Mouse (Mus musculus): ENCODE results near the gene Macf1. TPM values are rescaled to one million over a fixed set of nuclear protein-coding genes. Genes with fewer than 3 reads are reported as not detected.
"Not testable (repeated sequence)": the region's sequence is repeated elsewhere in the genome, so short reads cannot be mapped to it uniquely, and the experiment has no call there.

The Macf1 gene
- total RNA-seq, 2 experiments from 2014 or later, result 55.6 to 75.8 TPM

DNA sequence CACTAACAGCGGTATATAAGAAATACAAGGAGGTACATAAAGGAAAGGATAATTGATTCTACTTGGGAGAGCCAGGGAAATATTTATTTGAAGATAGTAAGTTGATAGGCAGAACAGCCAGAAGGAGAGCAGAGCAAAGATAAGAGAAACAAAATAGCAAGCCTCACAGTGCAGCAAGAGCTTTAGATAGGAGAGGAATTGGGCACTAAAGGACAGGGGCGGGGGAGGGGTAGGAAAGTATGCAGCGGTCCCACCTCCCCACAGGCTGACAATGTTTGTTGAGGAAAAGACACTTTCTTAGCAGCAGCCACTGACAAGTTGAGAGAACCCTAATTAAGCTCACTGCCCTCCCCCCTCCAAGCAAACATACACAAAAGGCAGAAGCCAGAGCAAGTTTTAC is 131.5 kb downstream of the Macf1 start:
- no peak for DNase-seq

DNA sequence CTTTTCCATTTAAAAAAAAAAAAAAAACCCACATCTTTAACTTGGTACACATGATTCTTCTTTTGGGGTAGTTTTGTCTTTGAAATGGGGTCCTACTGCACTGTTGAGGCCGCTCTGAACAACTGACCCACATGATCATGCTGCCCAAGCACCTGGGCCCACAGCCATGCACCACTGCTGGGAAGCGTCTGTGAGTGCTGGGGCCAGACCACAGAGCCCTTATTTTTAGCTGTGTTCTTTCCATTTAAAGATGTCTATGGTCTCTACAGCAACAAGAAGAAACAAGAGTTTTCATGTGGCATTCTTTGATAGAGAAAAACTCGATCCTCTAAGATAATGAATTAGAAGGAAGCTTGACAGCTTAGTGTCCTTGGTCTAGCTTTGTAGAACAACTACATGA is 135.8 kb downstream of the Macf1 start:
- no peak for DNase-seq

DNA sequence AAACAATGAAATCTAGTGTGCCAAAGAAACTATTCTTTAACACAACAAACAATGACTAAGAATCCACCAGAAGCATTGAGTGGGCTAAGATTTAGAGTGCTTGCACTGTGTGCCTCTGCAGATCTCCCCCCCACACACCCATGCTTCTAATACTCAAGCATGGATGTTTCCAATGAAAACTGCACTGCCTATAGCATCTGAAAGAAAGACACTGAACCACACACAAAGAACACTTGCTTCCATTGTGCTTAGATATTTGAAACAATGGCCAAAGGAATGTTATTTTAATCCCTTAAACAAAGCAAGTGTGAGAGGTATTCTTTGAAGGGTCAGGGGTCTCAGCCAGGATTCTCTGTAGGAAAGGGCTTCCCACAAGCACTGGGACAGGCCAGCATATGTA is 140.5 kb downstream of the Macf1 start:
- DNase-seq, result no peak

DNA sequence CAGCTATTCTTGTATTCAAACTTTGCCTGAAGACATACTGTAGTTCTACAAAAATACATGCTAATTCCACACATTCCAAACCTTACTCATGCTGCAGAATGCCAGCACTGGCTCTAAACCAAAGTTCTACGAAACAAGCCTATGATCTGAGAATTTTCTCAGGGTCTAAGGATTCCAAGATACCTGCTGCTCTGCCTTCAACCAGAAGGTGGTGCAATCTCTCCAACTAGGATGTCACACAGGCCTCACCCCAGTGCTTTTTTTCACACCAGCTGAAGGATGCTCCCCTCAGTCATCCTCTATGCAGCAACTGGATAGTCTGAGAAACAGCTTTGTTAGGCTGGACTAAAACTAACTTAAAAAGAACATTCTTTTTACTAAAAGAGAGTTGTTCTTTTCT is 148.9 kb downstream of the Macf1 start:
- peak; percentile 37 for DNase-seq

DNA sequence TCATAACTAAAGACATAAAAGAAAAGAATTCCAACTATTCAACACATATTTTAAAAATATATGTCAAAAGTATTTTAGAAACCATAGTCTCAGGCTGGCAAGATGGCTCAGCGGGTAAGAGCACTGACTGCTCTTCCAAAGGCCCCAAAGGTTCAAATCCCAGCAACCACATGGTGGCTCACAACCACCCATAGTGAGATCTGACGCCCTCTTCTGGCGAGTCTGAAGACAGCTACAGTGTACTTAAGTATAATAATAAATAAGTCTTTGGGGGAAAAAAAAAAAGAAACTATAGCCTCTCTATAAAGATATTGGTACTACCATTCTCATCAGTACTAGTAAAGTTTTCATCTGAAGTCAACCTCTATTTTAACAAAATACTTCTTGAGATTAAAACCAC is 152.2 kb downstream of the Macf1 start:
- no peak for DNase-seq

DNA sequence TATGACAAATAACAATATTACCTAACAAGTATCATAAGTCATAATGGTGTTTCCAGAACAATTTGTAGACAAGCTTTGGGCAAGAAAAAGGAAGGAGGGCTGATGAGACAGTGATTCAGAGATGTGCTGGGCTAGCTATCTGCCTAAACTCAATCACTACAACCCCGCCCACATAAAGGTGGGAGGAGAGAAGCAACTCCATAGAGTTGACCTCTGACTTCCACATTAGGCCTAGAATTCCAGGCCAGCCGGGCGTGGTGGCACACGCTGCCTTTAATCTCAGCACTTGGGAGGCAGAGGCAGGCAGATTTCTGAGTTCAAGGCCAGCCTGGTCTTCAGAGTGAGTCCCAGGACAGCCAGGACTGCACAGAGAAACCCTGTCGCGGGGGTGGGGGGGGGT is 153.2 kb downstream of the Macf1 start:
- no peak for DNase-seq

DNA sequence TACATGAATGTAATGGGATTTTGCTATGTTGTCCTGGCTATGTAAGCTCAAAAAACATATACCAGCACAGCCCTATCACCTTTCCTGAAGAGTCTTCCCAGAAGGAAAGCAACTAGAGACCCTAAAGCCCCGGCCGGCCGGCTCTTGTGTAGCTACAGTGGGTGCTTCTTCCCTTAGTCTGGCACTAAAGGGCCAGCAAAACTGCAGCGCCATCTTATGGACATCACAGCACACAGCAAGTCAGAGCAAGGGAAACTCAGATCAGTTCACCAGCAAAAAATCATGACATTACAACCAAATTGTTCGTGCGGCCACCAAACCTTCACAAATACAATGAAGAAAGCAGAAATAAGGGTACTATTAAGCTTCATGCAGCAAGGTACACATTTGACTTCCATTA is 154.9 kb downstream of the Macf1 start:
- DNase-seq, result no peak

DNA sequence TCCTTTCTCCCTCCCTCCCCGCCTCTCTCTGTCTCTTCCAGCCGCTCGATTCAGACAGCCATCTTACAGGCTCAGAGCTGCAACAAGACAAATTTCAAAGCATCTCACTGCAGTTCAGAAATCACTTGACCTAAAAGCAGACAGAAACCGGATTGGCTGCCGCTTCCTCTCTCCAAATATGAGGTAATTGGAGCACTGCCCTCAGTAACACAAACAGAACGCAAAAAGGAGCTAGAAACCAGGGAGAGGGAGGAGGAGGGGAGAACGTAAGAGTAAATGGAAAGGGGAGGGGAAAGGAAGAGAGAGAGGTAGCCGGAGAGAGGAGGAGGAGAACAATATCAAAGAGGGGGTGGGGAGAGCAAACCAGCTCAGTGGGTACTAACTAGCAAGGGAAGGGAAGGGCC is 156.6 kb downstream of the Macf1 start:
- DNase-seq, result no peak

DNA sequence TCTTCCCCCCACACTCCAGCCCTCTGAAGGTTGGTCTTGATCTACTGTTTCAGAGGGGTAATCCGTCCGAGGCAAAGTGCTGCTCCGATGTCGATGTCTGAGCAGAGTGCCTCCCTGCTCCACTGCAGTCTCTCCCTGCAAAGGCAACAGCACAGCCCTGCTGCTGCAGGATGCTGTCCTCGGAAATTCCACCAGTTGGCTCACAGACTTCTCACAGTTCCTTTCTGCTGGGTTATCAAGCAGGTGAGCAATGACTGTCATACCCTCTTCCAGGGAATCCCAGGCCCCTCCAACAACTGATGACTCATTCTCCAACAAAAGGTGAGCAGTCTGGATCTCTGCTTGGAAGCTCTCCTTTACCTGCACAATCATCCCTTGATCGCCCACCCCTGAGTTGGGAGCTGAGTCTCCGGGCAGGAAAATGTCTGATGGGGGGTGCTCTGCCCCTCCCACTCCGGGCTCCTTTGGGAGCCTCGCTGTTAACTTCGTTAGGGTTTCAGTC is 157.3 kb downstream of the Macf1 start:
- DNase-seq, result no peak

DNA sequence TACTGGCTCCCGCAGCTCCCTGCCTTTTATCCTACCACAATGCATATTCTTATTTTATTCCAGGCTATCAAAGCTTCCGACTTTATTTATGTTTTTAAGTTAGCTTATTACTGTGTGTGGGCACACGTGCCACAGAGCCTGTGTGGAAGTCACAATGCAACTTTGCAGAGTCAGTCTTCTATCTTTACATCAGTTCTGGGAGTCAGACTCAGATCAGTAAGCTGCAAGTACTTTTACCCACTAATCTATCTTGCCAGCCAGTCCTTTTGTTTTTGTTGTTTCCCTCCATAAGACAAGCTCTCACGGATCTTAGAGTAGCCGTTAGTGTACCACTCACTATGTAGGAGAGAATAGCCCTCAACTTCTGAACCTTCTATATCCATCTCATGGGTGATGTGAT is 159.4 kb downstream of the Macf1 start:
- DNase-seq, result no peak

DNA sequence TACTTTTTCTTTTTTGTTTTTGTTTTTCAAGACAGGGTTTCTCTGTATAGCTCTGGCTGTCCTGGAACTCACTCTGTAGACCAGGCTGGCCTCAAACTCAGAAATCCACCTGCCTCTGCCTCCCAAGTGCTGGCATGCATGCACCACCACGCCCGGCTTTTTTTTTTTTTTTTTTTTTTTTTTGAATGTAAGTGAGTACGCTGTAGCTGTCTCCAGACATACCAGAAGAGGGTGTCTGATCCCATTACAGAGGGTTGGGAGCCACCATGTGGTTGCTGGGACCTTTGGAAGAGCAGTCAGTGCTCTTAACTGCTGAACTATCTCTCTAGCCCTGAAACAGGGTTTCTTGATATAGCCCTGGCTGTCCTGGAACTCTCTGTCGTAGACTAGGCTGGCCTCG is 164.0 kb downstream of the Macf1 start:
- DNase-seq, result not testable (repeated sequence)

DNA sequence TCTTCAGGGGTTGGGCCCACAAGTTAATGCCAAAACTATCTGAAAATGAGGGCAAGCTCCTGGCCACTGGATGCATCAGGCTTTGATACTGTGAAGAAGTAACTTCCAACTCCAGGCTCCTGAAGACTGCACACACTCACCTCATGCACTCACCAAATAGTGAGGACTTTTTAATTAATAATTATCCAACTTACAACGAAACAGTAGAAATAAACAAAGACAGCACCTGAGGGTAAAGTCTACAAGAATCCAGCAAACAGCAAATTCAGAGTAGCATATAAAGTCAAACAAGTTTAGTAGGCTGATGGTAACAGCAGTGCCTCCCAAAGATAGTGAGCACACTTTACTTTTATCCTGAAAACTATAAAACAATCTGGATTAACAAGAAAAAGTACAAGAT is 168.5 kb downstream of the Macf1 start:
- no peak for DNase-seq

DNA sequence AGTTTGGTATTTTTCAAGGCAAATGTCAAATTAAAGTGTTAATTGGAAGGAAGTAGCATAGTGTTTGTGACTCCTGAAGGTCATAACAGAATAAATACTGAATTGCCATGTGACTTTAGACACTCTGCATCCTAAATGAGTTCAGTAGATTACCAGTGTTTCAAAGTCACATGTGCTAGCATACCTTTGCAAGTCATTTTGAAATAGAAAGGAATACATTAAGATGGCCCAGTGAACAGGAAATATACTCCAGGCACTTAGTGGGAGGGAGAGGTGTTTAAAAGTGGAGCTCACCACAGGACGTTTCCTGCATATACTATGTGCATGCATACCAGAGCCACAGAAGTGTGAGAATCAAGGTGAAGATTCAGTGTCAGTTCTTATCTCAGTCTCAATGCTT is 174.0 kb downstream of the Macf1 start:
- no peak for DNase-seq

DNA sequence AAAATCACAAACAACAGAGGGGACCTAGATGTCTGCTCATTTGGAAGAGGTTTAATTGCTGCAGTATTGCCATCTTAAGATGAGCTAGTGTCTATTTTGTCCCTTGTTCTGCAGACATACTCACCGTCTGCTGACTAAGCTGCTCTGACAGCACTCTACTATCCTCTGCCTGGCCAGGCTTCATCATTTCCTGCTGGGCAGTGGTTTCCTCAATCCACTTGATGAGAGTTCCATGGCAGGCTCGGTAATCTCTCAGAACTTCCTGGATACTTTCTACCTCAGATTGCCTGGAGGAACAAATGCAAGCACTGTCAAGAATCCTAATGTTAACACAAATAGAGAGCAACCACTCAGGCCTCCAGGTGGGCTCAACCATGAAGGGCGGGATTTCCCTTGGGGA is 195.1 kb downstream of the Macf1 start:
- no peak for DNase-seq

DNA sequence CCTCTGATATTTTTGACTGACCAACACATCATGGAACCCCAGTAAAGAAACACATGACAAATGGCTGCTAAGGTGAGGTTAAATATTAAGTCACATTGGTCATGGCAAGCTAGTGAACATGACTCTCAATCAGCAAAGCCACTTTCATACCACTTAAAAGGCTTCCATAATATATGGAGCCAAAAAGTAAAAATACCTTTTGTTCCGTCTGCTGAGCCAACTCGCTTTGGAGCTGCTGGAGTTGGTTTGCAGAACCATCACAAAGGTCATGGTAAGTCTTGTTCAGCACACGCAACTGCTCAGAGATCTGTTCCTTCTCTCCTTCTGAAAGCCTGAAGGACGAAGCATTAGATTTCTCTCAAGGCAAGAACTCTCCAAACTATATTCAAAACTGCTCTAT is 204.2 kb downstream of the Macf1 start:
- DNase-seq, result no peak

DNA sequence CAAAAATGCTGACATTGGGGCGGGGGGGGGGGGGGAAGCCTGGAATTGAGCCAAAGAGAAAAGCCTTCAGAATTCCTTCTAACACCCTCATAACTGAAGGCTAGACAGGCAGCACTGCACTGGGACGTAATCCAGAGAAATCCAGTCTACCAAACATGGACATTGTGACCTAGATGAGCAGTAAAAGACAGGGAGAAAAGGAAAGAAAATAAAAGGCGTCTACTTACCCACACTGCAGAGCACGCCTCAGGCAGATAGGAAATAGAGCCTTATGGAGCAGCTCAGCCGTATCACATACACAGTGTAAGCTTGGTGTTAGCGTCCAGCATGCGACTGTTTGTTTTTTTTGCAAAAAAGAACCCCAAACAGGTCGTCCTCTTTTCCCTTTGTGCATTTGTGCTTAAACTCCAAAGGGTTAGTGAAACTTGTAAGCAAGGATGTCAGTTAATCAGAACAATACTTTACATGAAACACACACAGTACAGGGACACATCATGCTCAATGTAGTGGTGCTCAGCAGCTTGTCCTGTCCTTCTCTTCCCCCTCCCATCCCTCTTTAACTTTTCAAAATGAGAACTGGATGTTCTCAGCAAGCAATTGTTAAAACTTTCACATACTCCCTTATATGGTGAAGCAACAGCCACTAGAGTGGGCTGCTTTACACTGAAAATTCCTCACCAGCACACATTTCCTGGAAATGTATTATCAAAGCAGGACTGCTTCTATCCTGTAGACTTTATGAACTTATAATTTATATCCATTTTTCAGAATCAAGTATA is 205.3 kb downstream of the Macf1 start:
- no peak for DNase-seq

DNA sequence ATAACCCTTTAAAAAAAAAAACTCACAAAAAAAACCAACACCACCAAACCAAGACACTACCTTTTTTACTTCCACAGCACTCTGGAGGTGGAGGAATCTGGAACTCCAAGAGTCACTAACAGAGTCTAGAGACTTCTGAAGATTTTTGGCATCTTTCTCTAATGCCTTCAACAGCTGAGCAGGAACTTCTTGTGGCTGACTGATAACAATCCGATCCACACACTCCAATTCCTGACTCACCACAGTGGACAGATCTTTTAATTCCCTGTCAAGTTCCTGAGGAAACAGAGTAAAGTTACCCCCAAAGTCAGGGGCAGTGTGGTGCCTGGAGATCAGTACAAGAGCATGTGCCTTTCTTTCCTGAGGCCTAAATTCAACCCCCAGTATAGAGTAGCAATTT is 218.4 kb downstream of the Macf1 start:
- no peak for DNase-seq

DNA sequence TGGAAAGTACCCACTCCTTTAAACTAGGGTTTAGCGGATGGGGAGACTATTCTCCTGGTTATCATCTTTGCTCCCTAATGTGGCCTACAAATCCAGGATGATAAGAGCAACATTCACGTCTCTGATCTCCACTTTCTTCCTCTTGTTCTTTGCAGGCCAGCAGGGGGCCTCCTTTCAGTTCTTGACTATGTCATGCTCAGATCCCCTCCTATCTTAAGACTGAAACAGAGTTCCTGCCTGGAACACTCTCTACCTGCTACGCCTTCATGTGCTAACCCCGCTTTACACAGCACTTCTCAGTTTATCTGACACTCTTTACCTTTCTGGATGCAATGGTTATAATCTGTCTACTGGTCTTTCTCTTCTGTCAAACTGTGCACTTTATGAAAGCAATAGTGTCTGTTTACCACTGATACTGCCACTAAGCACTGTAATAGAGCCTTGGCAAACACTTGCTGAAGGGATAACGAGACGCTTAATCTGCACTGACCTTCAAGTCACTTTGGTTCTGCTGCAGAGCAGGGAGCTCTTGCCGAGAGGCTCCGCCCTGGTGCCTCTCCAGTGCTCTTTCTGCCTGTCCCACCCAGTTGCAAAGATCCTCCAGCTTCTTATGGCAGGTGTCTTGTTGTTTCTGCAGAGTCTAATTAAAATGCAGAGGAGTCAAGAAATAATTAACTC is 223.4 kb downstream of the Macf1 start:
- DNase-seq, result no peak

DNA sequence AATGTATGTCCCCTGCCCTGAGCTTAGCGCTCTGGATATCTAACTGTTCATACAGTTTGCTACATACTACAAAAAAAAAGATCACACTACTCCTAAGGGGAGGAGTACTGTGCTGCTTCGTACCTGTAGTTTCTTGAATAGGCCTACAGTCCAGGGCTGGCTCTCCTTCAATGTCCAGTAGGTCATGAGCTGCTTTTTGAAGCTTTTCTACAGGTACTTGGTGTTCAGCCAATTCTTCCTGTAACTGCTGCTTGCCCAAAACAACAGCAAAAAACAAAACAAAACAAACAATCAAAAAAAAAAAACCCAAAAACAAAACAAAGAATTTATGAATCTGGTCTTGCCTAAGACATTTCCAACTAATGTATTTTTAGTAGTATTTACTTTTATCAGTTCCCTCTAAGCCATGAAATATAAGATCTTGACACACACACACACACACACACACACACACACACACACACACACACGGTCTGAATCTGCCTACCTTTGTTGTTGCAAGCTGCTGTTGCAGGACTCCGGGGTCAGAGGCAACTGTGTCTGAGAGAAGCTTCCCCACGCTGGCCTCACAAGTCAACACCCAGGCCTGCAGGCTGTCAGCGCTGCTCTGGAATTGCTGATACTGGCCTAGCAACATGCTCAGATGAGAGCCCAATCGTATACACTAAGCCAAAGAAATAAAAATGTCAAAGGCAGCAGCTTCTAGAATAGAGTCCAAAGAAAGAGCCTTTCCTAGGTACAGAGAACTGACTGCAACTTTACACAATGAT is 229.1 kb downstream of the Macf1 start:
- DNase-seq, result no peak

DNA sequence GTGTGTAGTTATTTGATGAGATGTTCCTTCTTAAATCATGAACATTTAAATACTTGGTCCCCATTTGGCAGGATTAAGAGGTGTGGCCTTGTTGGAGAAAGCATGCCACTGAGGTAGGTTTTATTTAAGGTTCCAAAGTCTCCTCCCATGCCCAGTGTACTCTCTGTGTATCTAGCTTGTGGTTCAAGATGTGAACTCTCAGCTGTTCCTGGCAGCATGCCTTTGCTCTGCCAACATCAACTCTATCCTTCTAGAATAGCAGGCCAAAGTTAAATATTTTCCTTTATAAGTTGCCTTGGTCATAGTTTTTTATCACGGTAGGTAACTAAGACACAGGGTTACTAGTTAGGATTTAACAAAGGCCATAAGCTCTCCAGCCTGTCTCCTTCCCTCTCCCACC is 230.4 kb downstream of the Macf1 start:
- DNase-seq, result no peak

DNA sequence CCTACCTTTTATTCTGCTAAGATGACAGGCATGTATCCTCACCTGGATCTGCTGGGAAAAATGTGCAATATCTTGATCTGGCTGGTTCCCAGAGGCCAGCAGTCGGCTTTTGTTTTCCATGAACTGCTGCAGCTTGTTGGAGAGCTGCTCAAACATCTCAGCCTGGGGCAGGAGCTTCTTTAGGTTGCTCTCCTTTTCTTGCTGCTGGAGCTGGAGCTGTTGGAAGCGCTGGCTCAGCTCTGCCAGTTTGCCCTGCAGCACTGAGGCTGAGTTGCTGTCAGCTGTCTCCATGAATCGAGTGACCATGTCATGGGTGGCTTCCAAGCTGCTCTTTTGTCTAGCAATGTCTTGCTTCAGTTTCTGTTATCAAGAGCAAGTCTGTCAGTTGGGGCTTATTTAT is 232.2 kb downstream of the Macf1 start:
- no peak for DNase-seq

DNA sequence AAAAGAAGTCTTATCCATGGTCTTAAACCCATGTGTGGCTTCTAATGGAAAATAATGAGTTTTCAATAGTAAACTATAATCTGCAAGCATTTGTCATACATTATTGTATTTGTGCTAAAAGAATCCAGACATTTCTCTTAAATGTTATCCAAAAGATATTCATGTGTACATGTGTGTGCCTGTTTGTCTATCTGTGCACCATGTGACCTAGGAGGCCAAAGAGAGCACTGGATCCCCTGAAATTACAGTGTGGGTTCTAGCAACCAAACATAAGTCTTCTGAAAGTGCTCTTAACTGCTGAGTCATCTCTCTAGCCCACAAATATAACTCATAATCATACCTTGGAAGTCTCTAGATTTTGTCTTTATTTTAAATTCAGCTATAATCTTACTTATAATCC is 234.9 kb downstream of the Macf1 start:
- no peak for DNase-seq

DNA sequence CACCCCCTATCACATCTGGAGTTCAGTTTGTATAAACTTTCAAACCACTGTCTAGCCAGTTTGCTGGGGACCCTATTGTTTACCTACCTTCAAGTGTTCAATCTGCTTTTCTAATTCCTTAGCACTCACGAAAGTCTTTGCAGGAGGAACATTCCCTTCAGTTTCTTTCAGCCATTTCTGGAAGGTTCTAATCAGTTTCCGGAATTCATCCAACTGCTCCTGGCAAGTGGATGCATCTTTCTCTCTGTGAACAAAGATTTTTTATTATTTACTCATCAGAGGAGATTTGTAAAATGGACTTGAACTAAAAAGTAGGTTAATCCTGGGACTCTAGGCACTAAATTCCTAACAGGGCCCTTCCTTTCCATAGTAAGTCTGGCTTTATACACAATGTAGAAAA is 236.1 kb downstream of the Macf1 start:
- DNase-seq, result no peak
